Mouse (Mus musculus): ENCODE results near the gene Cuedc2.

DNA sequence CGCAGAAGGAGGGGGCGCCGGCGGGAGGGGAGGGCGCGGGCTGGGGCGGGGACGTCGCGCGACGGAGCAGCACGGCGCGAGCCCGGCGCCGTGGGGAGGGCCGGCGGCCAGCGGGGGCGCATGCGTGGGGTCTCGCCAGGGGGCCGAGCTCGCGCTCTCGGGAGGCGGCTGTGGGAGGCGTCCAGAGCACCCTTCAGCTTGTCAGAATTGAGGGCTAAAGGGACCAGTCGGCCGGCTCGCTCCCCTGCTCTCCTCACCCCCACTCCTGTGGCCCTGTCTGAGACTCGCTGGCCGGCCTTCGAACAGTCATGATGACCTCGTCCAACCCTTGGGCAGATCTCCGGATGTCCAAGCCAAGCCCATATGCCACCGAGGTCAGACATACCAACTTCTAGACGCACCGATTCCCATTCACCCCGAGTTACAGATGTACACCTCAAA lies 20.5 kb downstream of the Cuedc2 start:
- TF ChIP-seq CTCF (IDR thresholded peaks at IDR 0.05; ENCODE audit: insufficient read depth, low read depth, low read length): no peak
- peak; percentile 27; the same call in 1 of the 2 replicates for TF ChIP-seq POLR2A (IDR thresholded peaks at IDR 0.05; ENCODE audit: insufficient read depth, low read depth, low read length)

Data from olfactory bulb, adult 2 months (tissue).